In genomic region chr2:167250736-167251337, GRCm38 (mm10) we compare ENCODE assay signal across 9 mouse cellular contexts. TPM values are rescaled to one million over a fixed set of nuclear protein-coding genes. Genes with fewer than 3 reads are reported as not detected.
A peak's percentile ranks its signal among the peaks of the same experiment; 100 is the strongest.
DNase-seq lines count a peak whose midpoint lies in the region; ATAC-seq lines count a peak whose summit lies in the region.
"Had no signal": no experiment of that assay in that cellular context is flagged by ENCODE, and none has a peak within 500 bp of the region (broad histone marks: within the 10 kb centered on the region; RNA-seq: fewer than 3 reads in every experiment).

No protein-coding gene starts in this region.

- peak overlapping the region; percentile 35 for H3K27ac ChIP-seq in hindbrain, embryonic 10.5 days
- no peak overlapping the region for H3K27ac ChIP-seq in hindbrain, embryonic 13.5 days
- no peak overlapping the region for H3K27ac ChIP-seq in heart, embryonic 12.5 days (ENCODE audit: poor library complexity, severe bottlenecking)
- peak overlapping the region; percentile 75 for H3K27ac ChIP-seq in limb, embryonic 15.5 days
- H3K27ac ChIP-seq: macrophage had no signal

- peaks cover 52% of the 10 kb centered on the region for H3K4me1 ChIP-seq in hindbrain, embryonic 10.5 days (replicated peaks)
- peaks cover 12% of the 10 kb centered on the region; the same call in 1 of the 2 replicates for H3K4me1 ChIP-seq in hindbrain, embryonic 13.5 days (replicated peaks)
- peaks cover 46% of the 10 kb centered on the region for H3K4me1 ChIP-seq in heart, embryonic 12.5 days (replicated peaks)
- H3K4me1 ChIP-seq in limb, embryonic 15.5 days: peaks cover 37% of the 10 kb centered on the region

- H3K4me3 ChIP-seq in hindbrain, embryonic 10.5 days: no peak overlapping the region
- H3K4me3 ChIP-seq in hindbrain, embryonic 13.5 days: no peak overlapping the region
- no peak overlapping the region for H3K4me3 ChIP-seq in heart, embryonic 12.5 days
- no peak overlapping the region for H3K4me3 ChIP-seq in limb, embryonic 15.5 days

- WGBS in hindbrain, embryonic 10.5 days: 32% methylated on average over 7 of the region's 7 CpGs
- WGBS in hindbrain, embryonic 13.5 days: 30% methylated on average over 7 of the region's 7 CpGs
- WGBS in heart, embryonic 12.5 days: 35% methylated on average over 7 of the region's 7 CpGs
- WGBS in limb, embryonic 15.5 days: 22% methylated on average over 7 of the region's 7 CpGs

- H3K36me3 ChIP-seq in hindbrain, embryonic 10.5 days: no peaks in the 10 kb centered on the region
- no peaks in the 10 kb centered on the region for H3K36me3 ChIP-seq in hindbrain, embryonic 13.5 days
- H3K36me3 ChIP-seq in heart, embryonic 12.5 days: no peaks in the 10 kb centered on the region
- H3K36me3 ChIP-seq in limb, embryonic 15.5 days: no peaks in the 10 kb centered on the region

- H3K4me2 ChIP-seq in hindbrain, embryonic 13.5 days: no peak overlapping the region
- peak overlapping the region; percentile 19; the same call in 1 of the 2 replicates for H3K4me2 ChIP-seq in heart, embryonic 12.5 days
- H3K4me2 ChIP-seq in limb, embryonic 15.5 days: no peak overlapping the region

- H3K9ac ChIP-seq in hindbrain, embryonic 13.5 days: no peak overlapping the region
- H3K9ac ChIP-seq in heart, embryonic 12.5 days: 0 out of 2 replicates have a peak overlapping the region, but pooled peaks have one; percentile 15
- H3K9ac ChIP-seq in limb, embryonic 15.5 days: no peak overlapping the region

- no peak for ATAC-seq in hindbrain, embryonic 13.5 days (ENCODE audit: low FRiP score)
- ATAC-seq in heart, embryonic 12.5 days (ENCODE audit: insufficient number of reproducible peaks, low FRiP score): no peak
- peak; percentile 27; the same call in 1 of the 2 replicates for ATAC-seq in limb, embryonic 15.5 days (ENCODE audit: insufficient number of reproducible peaks, low FRiP score, low TSS enrichment, low read depth)

- H3K27me3 ChIP-seq in hindbrain, embryonic 10.5 days (ENCODE audit: insufficient read depth, poor library complexity, severe bottlenecking): no peaks in the 10 kb centered on the region
- no peaks in the 10 kb centered on the region for H3K27me3 ChIP-seq in hindbrain, embryonic 13.5 days
- H3K27me3 ChIP-seq in heart, embryonic 12.5 days (replicated peaks): no peaks in the 10 kb centered on the region
- no peaks in the 10 kb centered on the region for H3K27me3 ChIP-seq in limb, embryonic 15.5 days

- H3K9me3 ChIP-seq in hindbrain, embryonic 10.5 days: no peaks in the 10 kb centered on the region
- H3K9me3 ChIP-seq in hindbrain, embryonic 13.5 days: no peaks in the 10 kb centered on the region
- no peaks in the 10 kb centered on the region for H3K9me3 ChIP-seq in heart, embryonic 12.5 days (replicated peaks)
- no peaks in the 10 kb centered on the region for H3K9me3 ChIP-seq in limb, embryonic 15.5 days

- no peak for DNase-seq in hindbrain, embryonic 10.5 days (ENCODE audit: low spot score)
- DNase-seq in adipocyte (ENCODE audit: low spot score): peak; percentile 79
- DNase-seq in cerebellum, postnatal 14 days: no peak
- no peak for DNase-seq in cerebellum, postnatal 25 days
- no peak for DNase-seq in spleen, postnatal 36 days (ENCODE audit: low spot score in 2 of 2)

RNA-seq across cellular contexts. Expression of gene Ptgis, which starts 10.4 kb away (rescaled TPM):
- polyA plus RNA-seq in hindbrain, embryonic 10.5 days (2016; fragmentation: Nextera tagmentation; extraction: Ambion mirVana): 10.8 and 10.9 TPM in 2 replicates
- 5.8 and 6.5 TPM in 2 replicates for polyA plus RNA-seq in hindbrain, embryonic 13.5 days (2015; fragmentation: Nextera tagmentation; extraction: Ambion mirVana)
- 22.5 and 22.9 TPM in 2 replicates for polyA plus RNA-seq in heart, embryonic 12.5 days (2016; fragmentation: Nextera tagmentation; extraction: Ambion mirVana)
- polyA plus RNA-seq in limb, embryonic 15.5 days (2015; fragmentation: Nextera tagmentation; extraction: Ambion mirVana): 35.7 and 44.6 TPM in 2 replicates
- polyA plus RNA-seq: macrophage had no signal

Comparison
In these comparisons a context has a peak if more than half of its experiments do, and no peak if none do; other contexts are left out.
1. H3K27ac ChIP-seq: peak in hindbrain, embryonic 10.5 days (single experiment) and limb, embryonic 15.5 days (single experiment); none in hindbrain, embryonic 13.5 days (single experiment) and heart, embryonic 12.5 days (single experiment).